Mouse (Mus musculus) 416B (cell line): ENCODE results near the gene Amz1.
A peak's percentile ranks its signal among the peaks of the same experiment; 100 is the strongest.

Source experiments
- DNase-seq: peaks from one replicate; pipeline ENCODE4 v3.0.0; 2011; ENCODE audit warnings: low read depth

Gene Amz1

GRCm38 (mm10) chr5:140767704-140768141, 43.8 kb downstream of the Amz1 start:
- DNase-seq, result peak; percentile 96

DNA sequence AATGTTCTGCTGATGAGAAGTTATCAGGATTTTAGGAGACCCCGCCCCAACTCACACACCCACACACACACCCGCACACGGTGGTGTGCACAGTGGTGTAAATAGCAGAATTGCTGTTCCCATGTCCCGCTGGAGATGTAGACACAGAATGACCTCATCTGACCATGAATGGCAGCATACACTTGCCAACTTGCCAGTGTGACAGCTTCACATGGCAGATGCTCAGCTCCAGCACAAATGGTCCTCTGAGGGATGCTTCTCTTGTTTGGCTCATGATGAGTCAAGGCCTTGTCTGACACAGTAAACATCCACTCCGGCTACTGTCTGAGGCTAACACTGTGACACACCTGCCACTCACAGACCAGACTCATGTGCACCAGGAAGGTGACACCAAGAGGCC, 44.4 kb downstream of the Amz1 start:
- DNase-seq, result peak; percentile 51

GRCm38 (mm10) chr5:140771612-140772011, 47.7 kb downstream of the Amz1 start:
- peak; percentile 59 for DNase-seq

DNA sequence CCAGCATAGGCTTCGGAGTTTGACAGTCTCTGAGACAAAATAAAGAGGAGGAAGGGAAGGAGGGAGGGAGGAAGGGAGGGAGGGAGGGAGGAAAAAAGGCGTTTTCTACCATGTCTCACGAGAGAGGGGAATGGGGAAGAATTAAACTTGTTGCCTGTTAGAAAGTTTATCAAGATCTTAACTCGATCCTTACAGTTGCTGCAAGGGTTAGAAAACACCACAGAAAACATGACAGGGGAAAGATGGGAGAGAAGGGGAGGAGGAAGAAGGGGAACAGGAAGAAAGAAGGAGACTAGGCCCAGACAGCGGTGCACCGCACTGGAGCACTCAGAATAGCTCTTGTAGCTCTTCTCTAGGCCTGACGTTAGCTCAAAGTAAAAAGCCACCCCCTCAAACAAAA, 48.2 kb downstream of the Amz1 start:
- DNase-seq, result no peak

GRCm38 (mm10) chr5:140775111-140775510, 51.2 kb downstream of the Amz1 start:
- DNase-seq, result no peak

DNA sequence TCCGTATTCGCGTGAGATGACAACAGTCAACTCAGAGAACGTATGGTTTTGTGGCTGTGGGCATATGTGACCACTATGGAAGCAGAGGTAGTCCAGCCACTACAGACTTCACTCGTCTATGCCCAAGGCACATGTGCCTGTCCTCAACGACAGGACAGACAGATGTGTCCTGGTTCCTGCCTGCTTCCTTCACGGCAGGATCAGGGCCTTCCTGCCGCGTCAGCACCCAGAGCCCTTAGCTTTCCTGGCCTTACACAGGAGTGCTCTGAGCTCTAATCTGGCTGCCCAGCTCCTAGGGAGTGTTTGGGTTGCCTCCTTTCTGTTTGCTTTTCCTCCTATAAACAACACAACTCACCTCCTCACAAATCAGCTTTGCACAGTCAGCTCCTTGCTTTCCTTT, 53.0 kb downstream of the Amz1 start:
- peak; percentile 36 for DNase-seq

DNA sequence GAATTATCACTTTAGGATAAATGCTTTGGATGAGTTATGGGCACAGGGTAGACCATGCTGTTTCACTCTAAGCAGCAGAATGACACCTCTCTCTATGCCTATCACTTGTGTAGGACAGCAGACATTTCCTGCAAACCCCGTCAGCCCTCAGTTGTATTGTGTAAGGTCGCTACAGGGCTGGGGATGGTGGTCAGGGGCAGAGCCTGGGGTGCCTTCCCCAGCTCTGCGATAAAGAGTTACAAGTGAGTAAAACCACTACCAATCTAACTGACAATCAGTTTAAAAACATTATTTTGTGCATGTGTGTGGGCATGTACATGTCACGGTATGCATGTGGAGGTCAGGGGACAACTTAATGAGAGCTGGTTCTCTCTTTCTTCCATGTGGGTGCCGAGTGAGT, 57.2 kb downstream of the Amz1 start:
- DNase-seq, result peak; percentile 61

- no peak for DNase-seq
These were observed 58.1 kb downstream of the Amz1 start for GRCm38 (mm10) chr5:140781886-140782572.

GRCm38 (mm10) chr5:140783577-140783976, 59.6 kb downstream of the Amz1 start:
- DNase-seq, result peak; percentile 35

GRCm38 (mm10) chr5:140784288-140784687, 60.4 kb downstream of the Amz1 start:
- DNase-seq, result no peak

DNA sequence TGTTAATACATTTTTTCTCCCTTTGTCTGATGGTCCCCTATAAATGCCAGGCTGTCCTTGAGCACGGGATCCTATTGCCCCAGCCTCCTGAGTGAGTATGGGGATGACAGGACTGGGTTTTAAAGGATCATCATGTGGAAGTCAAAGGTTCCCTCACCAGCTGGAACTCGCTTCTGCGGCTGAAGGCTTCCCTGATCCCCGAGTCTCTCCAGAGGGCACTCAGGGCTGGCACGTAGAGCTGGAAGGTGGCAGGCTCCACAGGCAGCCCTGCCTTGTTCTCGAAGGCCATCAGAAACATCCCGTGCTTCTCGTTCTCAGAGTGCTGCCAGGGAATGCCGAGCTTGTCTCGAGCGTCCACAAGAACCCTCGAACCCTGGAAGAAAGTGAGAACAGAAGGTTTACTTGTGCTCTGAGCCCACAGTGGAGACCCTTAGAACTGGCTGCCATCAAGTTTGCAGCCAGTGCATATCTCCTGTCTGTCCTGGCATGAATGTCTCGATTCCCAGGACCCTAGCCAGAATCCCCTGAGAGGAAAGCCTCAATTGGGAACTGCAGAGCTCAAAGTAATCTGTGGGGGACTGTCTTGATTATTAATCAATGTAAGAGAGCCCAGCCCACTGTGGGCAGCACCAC, 61.4 kb downstream of the Amz1 start:
- DNase-seq, result no peak

GRCm38 (mm10) chr5:140789561-140789960, 65.6 kb downstream of the Amz1 start:
- no peak for DNase-seq

- DNase-seq, result peak; percentile 66
These were observed 66.5 kb downstream of the Amz1 start for GRCm38 (mm10) chr5:140790392-140790791.

- peak; percentile 97 for DNase-seq
These were observed 67.3 kb downstream of the Amz1 start for GRCm38 (mm10) chr5:140790937-140791877.

- peak; percentile 44 for DNase-seq
These were observed 68.3 kb downstream of the Amz1 start for GRCm38 (mm10) chr5:140792233-140792632.

DNA sequence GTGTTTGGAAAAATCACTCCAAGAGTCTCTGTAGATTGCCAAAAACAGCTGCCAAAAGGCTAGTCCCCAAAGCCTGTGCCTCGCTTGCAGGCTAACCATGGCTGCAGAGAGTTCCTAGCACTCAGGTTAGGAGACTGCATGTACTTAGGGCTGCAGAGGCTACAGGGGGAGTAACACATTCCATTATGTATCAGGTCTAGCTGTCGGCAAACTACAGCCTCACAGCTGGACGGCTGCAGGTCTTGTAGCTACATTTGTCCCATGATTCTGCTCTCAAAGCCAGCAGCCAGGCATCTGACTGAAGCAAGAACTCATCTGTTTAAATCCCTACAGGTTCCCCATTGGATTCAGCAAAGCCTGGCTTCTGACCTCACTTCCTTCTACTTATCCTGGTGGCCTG, 70.8 kb downstream of the Amz1 start:
- no peak for DNase-seq

GRCm38 (mm10) chr5:140795176-140795575, 71.2 kb downstream of the Amz1 start:
- peak; percentile 87 for DNase-seq

- DNase-seq, result no peak
These were observed 72.1 kb downstream of the Amz1 start for GRCm38 (mm10) chr5:140796051-140796450.

GRCm38 (mm10) chr5:140798158-140798557, 74.2 kb downstream of the Amz1 start:
- no peak for DNase-seq

DNA sequence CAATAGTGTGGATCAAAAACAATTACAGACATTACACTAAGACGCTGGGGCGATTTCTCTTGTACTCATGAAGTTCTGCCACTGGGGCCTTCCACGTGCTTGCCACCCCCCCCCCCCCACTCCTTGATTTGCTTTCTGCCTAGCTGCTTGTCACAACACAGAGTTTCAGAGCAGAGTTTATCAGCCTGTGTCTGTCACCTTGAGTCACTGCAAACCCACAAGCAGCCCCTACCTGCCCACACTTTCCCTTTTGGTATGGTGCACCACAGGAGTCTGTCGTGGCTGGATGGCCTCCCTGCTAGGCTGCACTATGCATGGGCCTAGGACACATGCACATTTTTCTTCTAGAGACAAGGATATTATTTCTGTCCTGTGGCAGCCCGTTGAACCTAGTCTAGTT, 74.8 kb downstream of the Amz1 start:
- DNase-seq, result peak; percentile 45

DNA sequence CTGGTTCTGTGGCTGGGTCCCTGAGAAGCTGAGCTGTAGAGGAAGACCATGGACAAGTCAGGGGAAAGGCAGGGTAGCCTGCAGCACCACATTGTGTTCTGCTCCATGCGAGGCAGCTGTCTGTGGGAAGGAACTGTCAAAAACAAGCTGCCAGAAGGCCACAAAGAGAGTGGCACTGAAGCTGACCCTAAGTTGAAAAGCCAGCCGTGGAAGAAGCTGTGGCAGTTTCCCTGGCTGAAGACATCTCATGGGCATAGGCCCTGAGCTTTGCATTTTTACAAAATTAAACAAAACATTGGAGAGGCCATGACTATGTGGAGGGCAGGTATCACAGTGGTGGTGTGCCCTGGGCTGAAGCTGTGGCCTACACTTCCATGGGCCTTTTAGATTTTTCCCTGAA, 75.3 kb downstream of the Amz1 start:
- DNase-seq, result no peak

GRCm38 (mm10) chr5:140800288-140800923, 76.5 kb downstream of the Amz1 start:
- no peak for DNase-seq
